Mouse (Mus musculus) heart, embryonic 14.5 days (tissue): ENCODE data around the gene Sord. TPM values are rescaled to one million over a fixed set of nuclear protein-coding genes. Genes with fewer than 3 reads are reported as not detected.

ENCODE experiments used
- ATAC-seq: fragments of 200-750 bp; cut with Nextera tagmentation; 2 replicates; pipeline ENCODE4 v1.8.0; 2017; ENCODE audit warnings: low read depth, moderate TSS enrichment; ENCODE audit not compliant: insufficient number of reproducible peaks, insufficient read depth, low FRiP score
- H3K27ac ChIP-seq, 2 experiments: fragments of 200-500 bp in 1 of 2; fragments of 300-500 bp in 1 of 2; sonication (generic) in 1 of 2; replicated peaks in 1 of 2; 2 replicates each; pipeline ENCODE4 v1.5.1; 2012 to 2014; ENCODE audit warnings: low read depth in 2 of 2, low read length in 2 of 2, control low read depth in 1 of 2, mild to moderate bottlenecking in 1 of 2, mixed read lengths in 1 of 2; ENCODE audit not compliant: control insufficient read depth in 1 of 2, insufficient read depth in 1 of 2
- H3K27me3 ChIP-seq: fragments of 300-500 bp; sonication (generic); 2 replicates; pipeline ENCODE4 v1.6.1; 2014; ENCODE audit warnings: mild to moderate bottlenecking, low read length, control low read depth; ENCODE audit not compliant: control insufficient read depth, insufficient read depth
- H3K36me3 ChIP-seq: fragments of 300-500 bp; sonication (generic); 2 replicates; pipeline ENCODE4 v1.6.1; 2014; ENCODE audit warnings: mild to moderate bottlenecking, control low read depth, low read length, mixed read lengths; ENCODE audit not compliant: control insufficient read depth, insufficient read depth
- H3K4me1 ChIP-seq, 2 experiments: fragments of 200-500 bp in 1 of 2; fragments of 300-500 bp in 1 of 2; sonication (generic) in 1 of 2; 2 replicates each; pipeline ENCODE4 v1.6.1; 2012 to 2014; ENCODE audit warnings: low read length in 2 of 2, control low read depth in 1 of 2, mixed read lengths in 1 of 2; ENCODE audit not compliant: control insufficient read depth in 2 of 2, insufficient read depth in 2 of 2
- H3K4me2 ChIP-seq: fragments of 300-500 bp; sonication (generic); 2 replicates; pipeline ENCODE4 v1.6.1; 2014; ENCODE audit warnings: mild to moderate bottlenecking, low read length
- H3K4me3 ChIP-seq, 2 experiments: fragments of 200-500 bp in 1 of 2; fragments of 300-500 bp in 1 of 2; sonication (generic) in 1 of 2; 2 replicates each; pipeline ENCODE4 v1.5.1; 2012 to 2014; ENCODE audit warnings: low read length in 2 of 2, mild to moderate bottlenecking in 2 of 2, control low read depth in 1 of 2, low read depth in 1 of 2, moderate library complexity in 1 of 2; ENCODE audit not compliant: control insufficient read depth in 1 of 2, insufficient read depth in 1 of 2
- H3K9ac ChIP-seq: fragments of 300-500 bp; sonication (generic); 2 replicates; pipeline ENCODE4 v1.6.1; 2014; ENCODE audit warnings: mild to moderate bottlenecking, low read length
- H3K9me3 ChIP-seq: fragments of 300-500 bp; sonication (generic); 2 replicates; pipeline ENCODE4 v1.6.1; 2016; ENCODE audit warnings: low read length, control low read depth; ENCODE audit not compliant: control insufficient read depth
- whole genome bisulfite sequencing: fragments of 180-500 bp; shearing (Covaris S2); extraction: QIAGEN DNeasy Blood & Tissue Kit; methylation state at CpG from one replicate; pipeline ENCODE4 v1.1.7; 2014; 5-methylcytosine and 5-hydroxymethylcytosine counted together
- polyA plus RNA-seq: library from polyadenylated mRNA; unstranded; fragments of >200 nt; fragmentation: Nextera tagmentation; extraction: Ambion mirVana; gene quantifications from 2 replicates; pipeline ENCODE4 v1.2.1, GENCODE M21; 2014

Sord gene
- polyA plus RNA-seq, 1 experiment from 2014 or later, result 63.6 TPM

DNA sequence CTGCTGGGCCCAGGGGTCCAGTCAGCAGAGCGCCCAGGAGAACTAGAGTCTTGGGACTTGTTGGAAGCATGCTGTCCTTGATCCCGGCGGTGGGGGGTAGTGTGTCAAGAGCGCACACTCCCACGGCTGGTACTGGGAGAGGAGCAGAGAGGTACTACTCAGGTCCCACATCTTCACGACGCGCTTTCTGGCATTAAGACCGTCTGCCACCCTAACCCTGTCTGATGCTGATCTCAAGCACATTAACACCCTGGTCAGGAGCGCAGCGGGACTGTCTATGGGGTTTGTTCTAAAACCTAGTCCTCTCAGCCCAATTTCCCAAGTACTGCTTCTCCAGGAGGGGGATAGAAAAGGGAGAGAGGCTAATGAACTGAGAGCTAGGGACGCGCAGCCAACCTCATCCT is 63.5 kb downstream of the Sord start, which contains the start of gene Duox2:
Duox2 (minus strand) TSS at position 354 of the 404 bp plus-strand sequence.
- H3K9ac ChIP-seq, result no peak within 1 kb of the TSS
- no peak for ATAC-seq
- no peaks in the 10 kb centered on the region for H3K9me3 ChIP-seq
- no peaks in the 10 kb centered on the region for H3K36me3 ChIP-seq
- peaks cover 95% of the 10 kb centered on the region for H3K27me3 ChIP-seq
- peak within 1 kb of the TSS; percentile 29 to 38 for H3K4me3 ChIP-seq
- WGBS, result 5% methylated on average over 13 of the region's 13 CpGs
- H3K4me1 ChIP-seq, result peaks cover 11 to 41% of the 10 kb centered on the region in 2 experiments; a peak in 3 of 4 replicates
- peak within 1 kb of the TSS; percentile 70 for H3K4me2 ChIP-seq
- H3K27ac ChIP-seq, result no peak within 1 kb of the TSS

DNA sequence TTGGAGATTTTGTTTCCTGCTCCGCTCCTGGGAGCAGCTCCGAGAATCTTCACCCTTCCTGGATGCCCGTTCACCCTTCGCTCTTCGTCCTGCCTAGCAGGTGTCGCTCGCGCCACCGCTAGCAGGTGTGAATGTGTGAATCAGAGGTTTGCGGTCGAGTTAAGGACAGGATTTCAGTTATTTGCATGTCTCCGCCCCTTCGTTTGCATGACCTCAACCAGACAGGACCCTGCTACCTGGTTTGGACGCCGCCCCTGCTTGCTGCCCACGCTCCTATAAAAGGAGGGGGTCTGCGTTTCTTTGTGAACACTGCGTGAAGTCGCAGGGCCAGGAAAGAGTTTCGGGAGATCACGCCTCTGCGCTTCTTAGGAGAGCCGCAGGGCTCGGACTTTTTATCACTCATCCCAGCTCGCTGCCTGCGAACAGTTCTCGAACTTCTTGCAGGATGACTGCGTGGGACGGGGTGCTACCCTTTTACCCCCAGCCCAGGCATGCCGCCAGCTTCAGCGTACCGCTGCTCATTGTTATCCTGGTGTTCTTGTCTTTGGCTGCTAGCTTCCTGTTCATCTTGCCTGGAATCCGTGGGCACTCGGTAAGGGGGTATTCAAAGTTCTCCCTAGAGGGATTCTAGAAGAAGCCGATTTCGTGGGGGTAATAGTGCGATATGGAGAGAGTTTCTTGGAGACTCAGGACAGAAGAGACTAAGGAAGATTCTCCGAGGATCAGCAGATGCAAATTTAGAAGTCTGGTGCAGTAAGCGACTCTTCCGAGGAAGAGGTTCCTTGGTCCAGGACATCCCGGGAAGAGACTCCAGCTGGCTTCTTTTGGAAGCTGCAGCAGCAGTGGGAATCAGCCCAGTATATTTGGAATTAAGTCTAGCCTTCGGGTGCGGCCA is 64.3 kb downstream of the Sord start, which contains the start of gene Duoxa2:
Duoxa2 (plus strand) TSS at position 305 of the 895 bp plus-strand sequence.
- Histone ChIP-seq H3K27me3 (peaks cover 95% of the 10 kb centered on the region), H3K9me3 (no peaks in the 10 kb centered on the region), H3K27ac (no peak within 1 kb of the TSS), H3K4me2 (peak within 1 kb of the TSS; percentile 70), H3K4me1 (peaks cover 11 to 41% of the 10 kb centered on the region in 2 experiments; a peak in 3 of 4 replicates), H3K36me3 (no peaks in the 10 kb centered on the region), H3K4me3 (peak within 1 kb of the TSS; percentile 29 to 38), H3K9ac (no peak within 1 kb of the TSS)
- 1% methylated on average over 43 of the region's 43 CpGs for WGBS
- no peak for ATAC-seq

DNA sequence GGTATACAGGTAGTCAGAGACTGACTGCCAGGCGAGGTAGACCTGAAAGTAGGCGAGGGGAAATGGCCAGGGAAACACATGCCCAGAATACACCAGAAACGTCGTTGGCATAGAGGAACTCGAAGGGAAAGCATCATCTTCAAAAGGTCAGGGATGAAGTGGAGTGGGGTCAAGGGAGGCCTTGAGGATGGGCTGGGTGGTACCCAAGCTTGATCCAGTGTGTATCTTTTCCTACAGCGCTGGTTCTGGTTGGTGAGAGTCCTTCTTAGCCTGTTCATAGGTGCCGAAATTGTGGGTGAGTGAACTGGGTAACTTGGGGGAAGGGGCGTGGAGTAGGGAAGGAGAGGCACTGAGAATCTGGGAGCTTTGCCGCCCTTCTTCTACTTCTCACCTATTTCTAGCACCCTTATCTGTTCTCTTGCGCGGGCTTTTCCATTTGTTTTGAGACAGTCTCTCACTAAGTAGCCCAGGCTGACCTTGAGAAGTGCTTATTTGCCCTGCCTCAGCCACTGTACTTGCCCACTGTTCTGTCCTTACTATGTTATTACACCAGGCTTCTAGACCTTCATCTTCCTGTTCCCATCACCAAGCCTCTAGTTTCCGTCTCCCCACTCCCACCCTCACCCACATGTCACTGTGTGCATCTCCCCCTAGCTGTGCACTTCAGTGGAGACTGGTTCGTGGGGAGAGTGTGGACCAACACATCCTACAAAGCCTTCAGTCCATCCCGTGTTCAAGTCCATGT is 65.5 kb downstream of the Sord start:
- H3K4me2 ChIP-seq, result no peak overlapping the region
- peaks cover 11 to 41% of the 10 kb centered on the region in 2 experiments; a peak in 3 of 4 replicates for H3K4me1 ChIP-seq
- WGBS, result 14% methylated on average over 14 of the region's 14 CpGs
- peaks cover 95% of the 10 kb centered on the region for H3K27me3 ChIP-seq
- no peak overlapping the region for H3K9ac ChIP-seq
- H3K36me3 ChIP-seq, result no peaks in the 10 kb centered on the region
- H3K9me3 ChIP-seq, result no peaks in the 10 kb centered on the region
- no peak for ATAC-seq
- no peak overlapping the region for H3K4me3 ChIP-seq
- no peak overlapping the region for H3K27ac ChIP-seq

DNA sequence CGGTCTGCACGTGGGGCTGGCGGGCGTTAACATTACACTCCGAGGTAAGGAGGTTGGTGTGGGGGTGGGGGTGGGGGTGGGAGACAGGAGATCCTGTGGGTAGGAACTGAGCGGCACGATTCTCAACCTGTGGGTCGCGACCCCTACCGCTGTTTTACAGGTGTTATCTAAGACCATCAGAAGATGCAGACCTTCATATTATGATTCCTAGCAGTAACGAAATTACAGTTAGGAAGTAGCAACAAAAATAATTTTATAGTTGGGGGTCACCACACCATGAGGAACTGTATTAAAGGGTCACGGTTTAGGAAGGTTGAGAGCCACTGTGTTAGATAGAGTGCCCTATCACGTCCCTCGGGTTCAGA is 66.1 kb downstream of the Sord start:
- WGBS, result 8% methylated on average over 14 of the region's 14 CpGs
- Histone ChIP-seq H3K4me2 (peak overlapping the region; percentile 75), H3K9ac (no peak overlapping the region), H3K36me3 (no peaks in the 10 kb centered on the region), H3K4me3 (0 out of 4 replicates have a peak overlapping the region, but pooled peaks of 1 of the 2 experiments have one; percentile 39), H3K27me3 (peaks cover 95% of the 10 kb centered on the region), H3K27ac (no peak overlapping the region), H3K4me1 (peaks cover 11 to 41% of the 10 kb centered on the region in 2 experiments; a peak in 3 of 4 replicates), H3K9me3 (no peaks in the 10 kb centered on the region)
- ATAC-seq, result no peak

DNA sequence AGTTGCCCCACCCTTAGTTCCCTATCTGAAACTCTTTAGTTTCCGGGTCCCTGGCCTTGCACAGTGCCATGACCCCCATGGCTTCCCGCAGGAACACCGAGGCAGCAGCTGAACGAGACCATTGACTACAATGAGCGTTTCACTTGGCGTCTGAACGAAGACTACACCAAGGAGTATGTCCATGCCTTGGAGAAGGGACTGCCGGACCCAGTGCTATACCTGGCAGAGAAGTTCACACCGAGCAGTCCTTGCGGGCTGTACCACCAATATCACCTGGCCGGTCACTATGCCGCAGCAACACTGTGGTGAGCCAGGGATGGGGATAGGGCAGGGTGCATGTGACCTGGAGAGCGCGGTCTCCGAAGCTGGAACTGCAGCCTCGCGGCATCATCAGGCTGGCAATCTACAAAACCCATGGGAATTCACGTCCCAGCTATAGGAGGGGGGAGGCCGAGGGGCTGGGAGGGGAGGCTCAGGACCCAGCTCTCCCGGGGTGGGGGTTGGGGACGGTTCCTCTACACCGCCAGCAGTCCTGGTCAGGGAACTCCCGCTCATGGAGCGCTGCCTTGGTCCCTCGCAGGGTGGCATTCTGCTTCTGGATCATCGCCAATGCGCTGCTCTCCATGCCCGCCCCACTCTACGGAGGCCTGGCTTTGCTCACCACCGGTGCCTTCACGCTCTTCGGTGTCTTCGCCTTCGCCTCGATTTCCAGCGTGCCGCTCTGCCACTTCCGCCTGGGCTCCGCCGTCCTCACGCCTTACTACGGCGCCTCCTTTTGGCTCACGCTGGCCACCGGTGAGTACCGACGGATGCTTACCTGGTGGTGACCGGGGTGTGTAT is 66.8 kb downstream of the Sord start:
- Histone ChIP-seq H3K9me3 (no peaks in the 10 kb centered on the region), H3K4me3 (peak overlapping the region; percentile 25 to 39), H3K4me1 (peaks cover 11 to 41% of the 10 kb centered on the region in 2 experiments; a peak in 3 of 4 replicates), H3K4me2 (peak overlapping the region; percentile 75), H3K36me3 (no peaks in the 10 kb centered on the region), H3K27ac (no peak overlapping the region), H3K27me3 (peaks cover 95% of the 10 kb centered on the region), H3K9ac (peak overlapping the region; percentile 16; the same call in 1 of the 2 replicates)
- WGBS, result 2% methylated on average over 44 of the region's 48 CpGs
- no peak; the same call in 1 of the 2 replicates for ATAC-seq

DNA sequence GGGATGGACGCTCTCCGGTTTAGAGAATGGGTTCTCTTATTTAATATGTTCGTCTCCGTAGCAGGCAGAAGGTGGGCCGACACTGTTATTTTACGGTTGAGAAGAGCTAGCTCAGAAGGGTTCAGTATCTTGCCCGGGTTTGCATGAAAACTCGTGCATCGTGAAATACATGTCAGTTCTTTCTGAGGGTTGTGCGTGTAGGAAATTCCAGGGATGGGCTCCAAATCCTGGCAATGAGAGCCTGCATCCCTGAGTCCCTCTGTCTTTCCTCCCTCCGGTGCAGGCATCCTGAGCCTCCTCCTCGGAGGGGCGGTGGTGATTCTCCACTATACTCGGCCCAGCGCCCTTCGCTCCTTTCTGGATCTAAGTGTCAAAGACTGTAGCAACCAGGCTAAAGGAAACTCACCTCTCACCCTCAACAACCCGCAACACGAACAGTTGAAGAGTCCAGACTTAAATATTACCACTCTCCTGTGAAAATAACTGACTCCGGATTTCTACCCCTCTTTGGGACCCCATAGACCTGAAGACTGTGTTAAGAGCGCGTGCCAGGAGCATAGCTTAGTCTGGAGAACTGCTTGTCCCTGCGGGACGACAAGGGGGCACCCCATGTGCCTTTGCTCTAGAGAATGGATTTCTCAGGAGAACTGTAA is 67.5 kb downstream of the Sord start:
- Histone ChIP-seq H3K9ac (peak overlapping the region; percentile 16; the same call in 1 of the 2 replicates), H3K4me3 (peak overlapping the region; percentile 25 to 39), H3K4me1 (peaks cover 11 to 38% of the 10 kb centered on the region in 2 experiments; a peak in 3 of 4 replicates), H3K36me3 (no peaks in the 10 kb centered on the region), H3K4me2 (peak overlapping the region; percentile 75), H3K27ac (no peak overlapping the region), H3K9me3 (no peaks in the 10 kb centered on the region), H3K27me3 (peaks cover 98% of the 10 kb centered on the region)
- WGBS, result 11% methylated on average over 23 of the region's 23 CpGs
- no peak for ATAC-seq
